Mouse (Mus musculus) cerebellum, adult 2 months (tissue): ENCODE measurements around the gene Gpr15. TPM values are rescaled to one million over a fixed set of nuclear protein-coding genes. Genes with fewer than 3 reads are reported as not detected.

Experiments
- DNase-seq, 2 experiments: peaks; one replicate each; pipeline ENCODE4 v3.0.0; 2021
- H3K27ac ChIP-seq: fragments of 200-500 bp; 2 replicates; pipeline ENCODE4 v1.5.1; 2012; ENCODE audit warnings: low read length, control low read depth, inconsistent platforms; ENCODE audit not compliant: insufficient read depth
- H3K27me3 ChIP-seq: fragments of 200-500 bp; 2 replicates; pipeline ENCODE4 v1.6.1; 2012; ENCODE audit warnings: inconsistent platforms, mild to moderate bottlenecking, low read length, moderate library complexity; ENCODE audit not compliant: control insufficient read depth, insufficient read depth
- H3K4me1 ChIP-seq: fragments of 200-500 bp; 2 replicates; pipeline ENCODE4 v1.6.1; 2011; ENCODE audit warnings: low read length; ENCODE audit not compliant: control insufficient read depth, insufficient read depth
- H3K4me3 ChIP-seq: fragments of 200-500 bp; replicated peaks from 2 replicates; pipeline ENCODE3; 2011; ENCODE audit warnings: mild to moderate bottlenecking, low read depth, low read length, control low read depth; ENCODE audit not compliant: insufficient read depth
- CTCF ChIP-seq: fragments of 200-500 bp; IDR thresholded peaks from 2 replicates; pipeline ENCODE4 v1.5.1; 2011; ENCODE audit warnings: low read depth, mild to moderate bottlenecking, control low read depth, low read length, moderate library complexity, borderline replicate concordance; ENCODE audit not compliant: insufficient read depth
- POLR2A ChIP-seq: fragments of 200-500 bp; IDR thresholded peaks from 2 replicates; pipeline ENCODE4 v1.6.1; 2011; ENCODE audit warnings: low read length, control low read depth, borderline replicate concordance; ENCODE audit not compliant: insufficient read depth
- WGBS: fragments of 180-500 bp; shearing (Covaris S2); methylation state at CpG from one replicate; pipeline ENCODE4 v1.1.7; 2018; 5-methylcytosine and 5-hydroxymethylcytosine counted together
- polyA plus RNA-seq: library from polyadenylated mRNA; depleted of rRNA; stranded (reverse); fragments of >200 nt; gene quantifications from 2 replicates; pipeline ENCODE4 v1.2.3, GENCODE M21; 2012

Gpr15 gene
- polyA plus RNA-seq, 1 experiment = not detected

DNA sequence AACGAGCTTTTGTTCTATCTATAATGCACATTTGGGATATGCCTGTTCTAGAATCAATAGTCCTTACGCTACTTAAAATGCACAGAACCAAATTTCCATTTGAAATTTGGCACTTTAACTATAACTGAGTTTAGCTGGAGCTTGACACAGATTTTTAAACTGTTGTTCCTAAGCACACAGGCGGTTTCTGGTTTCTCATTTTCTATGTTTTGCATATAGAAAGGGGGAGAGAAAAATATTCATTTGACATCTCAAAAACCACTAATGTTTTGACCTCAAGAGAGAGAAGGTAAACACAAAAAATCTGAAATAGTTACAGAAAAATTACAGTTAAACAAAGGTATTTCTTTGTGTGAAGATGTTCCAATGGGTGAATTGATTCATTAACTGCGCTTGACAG, 9.3 kb downstream of the Gpr15 start:
- WGBS = 72% methylated on average over 4 of the region's 4 CpGs
- no peak for TF ChIP-seq CTCF
- TF ChIP-seq POLR2A = no peak
- H3K27me3 ChIP-seq = no peaks in the 10 kb centered on the region

DNA sequence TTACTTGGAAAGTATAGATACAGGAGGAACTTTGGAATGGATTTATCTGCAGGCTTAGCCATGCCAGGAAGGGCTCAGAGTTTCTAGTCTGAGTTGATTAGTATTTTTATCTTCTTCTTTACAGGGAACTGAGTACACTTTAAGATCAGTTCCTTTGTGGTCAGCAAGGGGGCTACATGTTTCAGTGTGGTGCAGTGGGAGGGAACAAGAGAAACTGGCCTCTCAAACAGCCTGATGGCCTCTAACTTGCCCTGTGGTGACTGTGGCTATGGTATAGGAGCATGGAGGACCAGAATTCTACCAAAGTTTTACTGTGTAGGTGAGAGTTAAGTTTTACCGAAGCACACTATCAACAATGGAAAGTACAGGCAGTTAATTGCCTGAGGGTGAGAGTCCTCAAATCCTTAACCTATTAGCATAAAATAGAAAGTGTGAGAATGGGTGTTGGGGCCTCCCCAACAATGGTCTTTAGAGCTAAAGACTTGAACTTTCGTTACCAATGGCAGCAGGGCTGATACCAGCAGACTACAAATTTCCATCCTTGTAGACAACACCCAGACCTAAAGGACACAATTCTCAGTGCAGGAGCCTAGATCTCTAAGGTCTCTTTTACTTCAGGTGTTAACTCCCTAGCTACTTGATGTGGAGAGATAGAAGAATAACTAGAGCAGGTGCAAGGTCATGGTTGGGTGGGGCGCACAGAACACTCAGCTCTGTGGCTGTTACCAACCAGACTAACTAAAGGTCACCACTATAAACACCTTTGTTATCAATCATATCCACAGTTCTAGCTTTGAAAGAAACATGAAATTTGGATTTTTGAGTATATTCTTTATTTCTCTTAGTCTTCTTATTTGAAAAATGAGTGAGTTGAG, 10.0 kb downstream of the Gpr15 start:
- 90% methylated on average over 3 of the region's 3 CpGs for WGBS

More for the DNA sequence above, 9.3 kb downstream of the Gpr15 start:
- Histone ChIP-seq H3K27ac (no peak overlapping the region), H3K4me3 (no peak overlapping the region), H3K4me1 (no peaks in the 10 kb centered on the region)
- no peak for DNase-seq

DNA sequence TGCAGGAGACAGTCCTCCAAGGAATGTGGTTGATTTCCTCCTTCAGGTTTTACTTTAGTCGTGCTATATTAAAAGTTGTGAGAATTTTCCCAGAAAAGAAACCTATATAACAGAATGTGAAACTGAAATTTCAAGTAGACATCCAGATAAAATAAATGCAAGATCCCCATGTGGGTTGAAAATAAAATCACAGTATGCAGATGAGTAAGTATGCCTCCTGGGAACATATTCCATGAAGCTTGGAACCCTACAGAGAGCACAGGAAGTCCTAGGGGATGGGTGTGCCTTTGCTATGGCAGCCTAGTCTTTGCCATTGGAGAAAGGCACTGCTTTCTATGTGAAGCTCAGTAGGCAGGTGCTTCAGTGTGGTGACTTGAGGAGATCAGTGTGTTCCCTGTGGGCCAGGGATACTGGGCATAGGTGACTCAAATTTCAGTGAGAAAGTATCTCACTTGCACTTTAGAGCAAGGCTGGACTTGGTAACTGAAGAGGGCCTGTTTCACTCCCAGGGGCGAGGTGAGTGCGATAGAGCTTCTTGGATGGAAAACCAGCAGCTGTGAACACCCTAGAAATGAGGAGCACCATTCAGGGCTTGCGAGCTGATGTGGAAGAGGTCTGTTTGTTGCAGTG, 11.5 kb downstream of the Gpr15 start:
- 91% methylated on average over 4 of the region's 4 CpGs for WGBS
- Histone ChIP-seq H3K4me1 (no peaks in the 10 kb centered on the region), H3K27me3 (no peaks in the 10 kb centered on the region), H3K4me3 (no peak overlapping the region), H3K27ac (no peak overlapping the region)
- TF ChIP-seq POLR2A = no peak
- TF ChIP-seq CTCF = no peak
- DNase-seq = no peak

More for the DNA sequence above, 10.0 kb downstream of the Gpr15 start:
- no peaks in the 10 kb centered on the region for H3K4me1 ChIP-seq
- no peaks in the 10 kb centered on the region for H3K27me3 ChIP-seq
- no peak overlapping the region for H3K27ac ChIP-seq
- TF ChIP-seq POLR2A (no peak), CTCF (no peak)
- DNase-seq = no peak
- H3K4me3 ChIP-seq = no peak overlapping the region

DNA sequence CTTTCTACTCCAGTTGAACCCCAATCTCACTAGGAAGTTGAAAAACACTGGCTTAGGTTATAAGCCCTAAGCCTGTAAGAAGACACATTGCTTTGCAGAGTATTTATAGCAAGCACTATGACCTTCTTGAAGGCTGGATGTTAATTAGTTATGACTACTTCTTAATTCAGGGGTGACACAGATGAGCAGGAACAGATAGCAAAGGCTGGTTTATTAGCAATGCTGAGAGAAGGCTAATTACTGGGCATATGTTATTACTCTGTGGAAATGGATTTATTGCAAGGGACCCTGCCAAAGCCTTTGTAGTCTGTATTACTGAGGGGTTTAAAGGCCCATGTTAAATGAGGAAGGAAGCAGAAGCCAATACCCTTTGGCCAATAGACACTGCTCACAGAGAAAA, 13.9 kb downstream of the Gpr15 start:
- Histone ChIP-seq H3K27ac (no peak overlapping the region), H3K27me3 (no peaks in the 10 kb centered on the region), H3K4me3 (no peak overlapping the region), H3K4me1 (no peaks in the 10 kb centered on the region)
- no peak for DNase-seq
- no peak for TF ChIP-seq POLR2A
- TF ChIP-seq CTCF = no peak

DNA sequence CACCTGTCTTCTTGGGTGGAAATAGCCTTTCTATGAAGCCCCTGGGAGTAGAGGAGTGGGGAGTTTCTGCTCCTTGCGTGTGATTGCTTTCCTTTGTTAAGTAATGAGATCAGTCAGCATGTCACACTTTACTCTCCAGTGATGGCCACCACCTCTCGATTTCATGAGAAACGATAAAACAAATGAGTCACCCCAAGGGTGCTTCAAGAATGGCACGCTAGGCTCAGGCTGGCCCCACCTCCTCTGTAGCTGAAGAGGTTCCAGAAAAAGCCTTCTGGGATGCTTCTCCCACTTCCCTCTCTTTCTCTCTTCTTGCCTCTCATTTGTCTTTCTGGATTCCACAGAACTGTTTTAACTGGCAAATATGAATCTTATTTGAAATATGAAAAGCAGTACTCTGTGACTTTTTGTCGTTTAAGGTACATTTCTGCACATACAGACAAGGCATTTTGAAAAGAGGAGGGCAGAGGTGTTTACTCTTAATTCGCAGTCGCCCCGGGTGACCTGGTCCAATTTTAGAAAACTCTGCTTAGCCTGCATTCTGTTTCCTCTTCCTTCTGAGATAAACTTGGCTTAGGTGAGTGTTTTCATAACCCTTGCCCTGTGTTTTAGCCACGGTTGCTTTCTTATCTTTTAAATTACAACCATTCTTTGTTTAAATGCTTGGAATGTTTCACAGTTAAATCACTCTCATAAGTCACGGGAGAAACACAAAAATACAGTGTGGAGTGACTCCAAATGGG, 15.3 kb downstream of the Gpr15 start:
- 51% methylated on average over 10 of the region's 10 CpGs for WGBS
- no peak for DNase-seq
- Histone ChIP-seq H3K27ac (no peak overlapping the region), H3K4me3 (no peak overlapping the region), H3K4me1 (no peaks in the 10 kb centered on the region), H3K27me3 (no peaks in the 10 kb centered on the region)
- TF ChIP-seq CTCF (no peak), POLR2A (no peak)

DNA sequence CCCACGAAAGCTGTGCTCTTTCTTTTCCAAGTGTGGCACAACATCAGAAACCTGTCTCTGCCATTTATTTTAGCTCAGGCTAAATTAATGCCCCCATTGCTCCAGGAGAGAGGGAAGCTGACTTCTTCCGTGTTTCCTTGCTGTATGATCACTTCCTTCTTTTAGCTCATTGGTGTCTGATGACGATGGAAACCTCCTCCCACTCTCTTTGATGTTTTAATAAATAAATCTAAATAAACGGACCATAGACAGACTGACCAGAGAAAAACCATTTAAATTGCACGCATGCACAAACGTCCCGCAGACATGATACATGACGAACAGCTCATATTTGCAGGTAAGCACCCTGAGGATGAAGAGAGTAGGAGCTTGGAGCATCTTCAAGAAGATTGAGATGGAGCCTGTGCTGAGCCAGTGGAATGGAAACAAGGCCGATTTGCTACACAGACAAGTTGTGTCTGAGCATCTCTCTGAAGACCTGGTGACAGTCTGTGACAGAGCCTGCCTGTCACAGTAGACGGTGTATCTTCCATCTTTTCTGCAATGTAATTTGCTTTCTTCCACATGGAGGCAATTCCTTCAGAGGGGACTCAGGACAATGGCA, 16.4 kb downstream of the Gpr15 start:
- H3K4me1 ChIP-seq = no peaks in the 10 kb centered on the region
- TF ChIP-seq POLR2A = no peak
- TF ChIP-seq CTCF = no peak
- H3K27me3 ChIP-seq = no peaks in the 10 kb centered on the region
- H3K27ac ChIP-seq = no peak overlapping the region
- no peak overlapping the region for H3K4me3 ChIP-seq
- DNase-seq = no peak
- 82% methylated on average over 10 of the region's 10 CpGs for WGBS

DNA sequence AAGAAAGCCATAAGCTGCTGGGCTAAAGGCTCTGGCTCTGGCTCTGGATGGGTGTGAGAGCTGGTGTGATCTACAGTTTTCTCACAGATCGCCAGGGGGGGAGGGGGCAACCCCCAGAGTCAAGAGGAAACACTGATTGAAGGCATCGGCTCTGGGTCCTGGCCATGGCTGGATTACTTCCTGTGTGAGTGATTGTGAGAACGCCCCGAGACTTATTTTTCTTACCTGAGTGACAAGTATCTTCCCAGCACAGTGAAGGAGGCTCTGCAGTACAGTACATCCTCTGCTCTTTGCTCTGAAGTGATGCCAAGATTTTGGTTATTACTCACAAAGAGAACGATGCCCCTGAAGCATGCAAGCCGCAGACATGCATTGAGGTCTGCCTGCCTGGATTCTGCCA, 17.1 kb downstream of the Gpr15 start:
- no peaks in the 10 kb centered on the region for H3K27me3 ChIP-seq
- WGBS = 63% methylated on average over 6 of the region's 6 CpGs
- no peak for TF ChIP-seq CTCF
- TF ChIP-seq POLR2A = no peak
- H3K4me3 ChIP-seq = no peak overlapping the region
- H3K4me1 ChIP-seq = no peaks in the 10 kb centered on the region
- DNase-seq = no peak
- H3K27ac ChIP-seq = no peak overlapping the region

DNA sequence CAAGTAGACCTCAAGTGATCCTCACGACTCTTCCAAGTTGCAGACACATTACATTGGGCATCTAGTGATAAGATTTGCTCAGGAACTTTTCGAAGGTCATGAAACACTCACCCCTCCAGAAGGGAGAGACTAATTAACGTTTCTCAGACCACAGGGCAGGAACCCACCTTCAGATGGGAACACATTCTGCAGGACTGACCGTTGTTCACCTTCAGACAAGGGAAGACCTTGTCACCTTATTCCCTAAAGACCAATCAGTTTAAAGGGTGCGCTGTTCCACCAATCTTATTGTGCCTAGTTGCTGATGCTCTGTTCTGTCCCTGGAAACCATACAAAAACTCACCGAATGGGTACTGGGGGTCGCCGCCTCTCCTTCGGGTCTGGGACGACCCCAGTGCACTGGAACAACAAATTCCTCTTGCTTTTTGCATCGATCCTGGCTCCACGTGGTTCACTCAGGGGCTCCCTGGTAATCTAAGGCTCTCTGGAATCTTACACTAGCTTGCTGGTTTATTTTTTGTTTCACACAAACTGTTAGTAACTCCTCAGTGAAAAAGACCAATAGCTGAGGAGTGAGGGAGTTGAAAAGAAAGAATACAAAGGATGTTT, 17.9 kb downstream of the Gpr15 start:
- TF ChIP-seq POLR2A = no peak
- no peak for TF ChIP-seq CTCF
- Histone ChIP-seq H3K27ac (no peak overlapping the region), H3K4me1 (no peaks in the 10 kb centered on the region), H3K27me3 (no peaks in the 10 kb centered on the region), H3K4me3 (no peak overlapping the region)
- 85% methylated on average over 12 of the region's 12 CpGs for WGBS
- no peak for DNase-seq
